Mouse (Mus musculus): ENCODE measurements at regions not wholly inside any gene's neighbourhood (a gene's known extent, or its start where the extent isn't known, plus 50 kb on each side); places are given as distances from the start of the nearest gene placed in this dataset.

- Histone ChIP-seq H3K9me3 (no peaks in the 10 kb centered on the region), H3K27me3 (replicated peaks) (no peaks in the 10 kb centered on the region), H3K4me2 (no peak overlapping the region), H3K4me1 (peaks cover 7% of the 10 kb centered on the region), H3K4me3 (no peak overlapping the region), H3K27ac (no peak overlapping the region), H3K36me3 (replicated peaks) (no peaks in the 10 kb centered on the region), H3K9ac (no peak overlapping the region)
- ATAC-seq (replicated peaks) = peak; percentile 83
- WGBS = 30% methylated on average over 3 of the region's 3 CpGs
Observed at GRCm38 (mm10) chr5:107055455-107055854, 91.3 kb downstream of the Cdc7 start.
